Mouse (Mus musculus) small intestine, adult 2 months (tissue): ENCODE measurements around the gene Slc47a2.

ENCODE experiments used
- CTCF ChIP-seq: fragments of 200-500 bp; IDR thresholded peaks from 2 replicates; pipeline ENCODE4 v1.5.1; 2012; ENCODE audit warnings: low read depth, mild to moderate bottlenecking, control low read depth, inconsistent platforms, low read length, moderate library complexity, mixed read lengths; ENCODE audit not compliant: insufficient replicate concordance, insufficient read length; ENCODE audit errors: extremely low read depth
- POLR2A ChIP-seq: fragments of 200-500 bp; IDR thresholded peaks from 2 replicates; pipeline ENCODE4 v1.6.1; 2012; ENCODE audit warnings: low read depth, mild to moderate bottlenecking, control low read depth, inconsistent platforms, low read length, moderate library complexity

GRCm38 (mm10) chr11:61310321-61310720 is 32.3 kb downstream of the Slc47a2 start:
- TF ChIP-seq CTCF (no peak), POLR2A (no peak)
